Mouse (Mus musculus): ENCODE data around the gene Dysf. TPM values are rescaled to one million over a fixed set of nuclear protein-coding genes. Genes with fewer than 3 reads are reported as not detected.

Dysf gene
- polyA plus RNA-seq, 1 experiment from 2014 or later = 16.8 TPM

DNA sequence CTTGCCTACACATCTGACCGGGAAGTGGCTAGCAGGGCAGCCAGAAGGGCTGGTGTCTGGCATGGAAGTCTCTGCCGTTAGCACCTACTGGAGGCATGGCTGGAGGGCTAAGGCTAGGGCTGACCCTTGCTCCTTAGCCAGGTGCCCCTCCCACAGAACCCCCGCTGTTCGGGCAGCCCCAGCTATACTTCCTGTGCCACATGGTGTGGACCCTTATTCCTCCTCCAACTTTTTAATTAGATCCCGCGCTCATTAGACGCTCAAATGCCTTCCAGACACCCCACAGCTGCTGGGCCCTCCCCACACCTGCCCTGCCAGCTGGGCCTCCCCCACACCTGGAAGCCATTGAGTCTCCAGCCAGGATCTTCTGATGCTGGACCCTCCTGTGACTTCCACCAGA, 221.3 kb downstream of the Dysf start:
- no peaks in the 10 kb centered on the region for H3K4me1 ChIP-seq (ENCODE audit: insufficient read depth, low read length)
- H3K27me3 ChIP-seq (ENCODE audit: insufficient read depth, low read length) = no peaks in the 10 kb centered on the region
- ATAC-seq (ENCODE audit: low FRiP score, low TSS enrichment) = no peak; the same call in 1 of the 2 replicates
- H3K9ac ChIP-seq (replicated peaks; ENCODE audit: low read length) = no peak overlapping the region
- H3K4me2 ChIP-seq (replicated peaks; ENCODE audit: low read depth, low read length) = no peak overlapping the region
- 33% methylated on average over 7 of the region's 7 CpGs for WGBS
- no peaks in the 10 kb centered on the region for H3K9me3 ChIP-seq (ENCODE audit: low read length)
- no peak overlapping the region for H3K27ac ChIP-seq (ENCODE audit: low read length)
- H3K36me3 ChIP-seq (ENCODE audit: insufficient read depth, low read length) = no peaks in the 10 kb centered on the region
- H3K4me3 ChIP-seq (ENCODE audit: low read length) = no peak overlapping the region

DNA sequence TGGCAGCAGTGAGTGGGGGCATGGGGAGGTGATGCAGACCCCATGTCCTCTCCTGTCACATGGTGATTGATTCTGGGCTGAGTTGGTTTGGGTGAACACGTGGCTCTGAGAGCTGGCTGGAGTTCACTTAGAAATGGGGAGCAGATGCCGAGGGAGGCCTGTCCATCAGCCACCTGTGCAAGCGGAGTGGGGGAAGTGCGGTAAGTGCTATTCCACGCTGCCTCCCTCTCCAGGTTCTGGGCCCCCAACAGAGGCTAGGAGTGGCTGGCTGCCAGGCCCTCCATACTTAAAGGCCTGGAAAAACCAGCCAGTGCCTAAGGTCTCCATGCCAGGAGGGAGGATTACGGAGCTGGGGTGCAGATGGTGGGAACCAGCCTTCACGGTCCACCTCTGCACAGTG, 222.7 kb downstream of the Dysf start:
- Histone ChIP-seq H3K27ac (ENCODE audit: low read length) (no peak overlapping the region), H3K4me1 (ENCODE audit: insufficient read depth, low read length) (no peaks in the 10 kb centered on the region), H3K36me3 (ENCODE audit: insufficient read depth, low read length) (no peaks in the 10 kb centered on the region), H3K9ac (replicated peaks; ENCODE audit: low read length) (no peak overlapping the region), H3K9me3 (ENCODE audit: low read length) (no peaks in the 10 kb centered on the region), H3K4me2 (replicated peaks; ENCODE audit: low read depth, low read length) (no peak overlapping the region), H3K4me3 (ENCODE audit: low read length) (no peak overlapping the region), H3K27me3 (ENCODE audit: insufficient read depth, low read length) (no peaks in the 10 kb centered on the region)
- WGBS = 65% methylated on average over 7 of the region's 7 CpGs
- no peak for ATAC-seq (ENCODE audit: low FRiP score, low TSS enrichment)

DNA sequence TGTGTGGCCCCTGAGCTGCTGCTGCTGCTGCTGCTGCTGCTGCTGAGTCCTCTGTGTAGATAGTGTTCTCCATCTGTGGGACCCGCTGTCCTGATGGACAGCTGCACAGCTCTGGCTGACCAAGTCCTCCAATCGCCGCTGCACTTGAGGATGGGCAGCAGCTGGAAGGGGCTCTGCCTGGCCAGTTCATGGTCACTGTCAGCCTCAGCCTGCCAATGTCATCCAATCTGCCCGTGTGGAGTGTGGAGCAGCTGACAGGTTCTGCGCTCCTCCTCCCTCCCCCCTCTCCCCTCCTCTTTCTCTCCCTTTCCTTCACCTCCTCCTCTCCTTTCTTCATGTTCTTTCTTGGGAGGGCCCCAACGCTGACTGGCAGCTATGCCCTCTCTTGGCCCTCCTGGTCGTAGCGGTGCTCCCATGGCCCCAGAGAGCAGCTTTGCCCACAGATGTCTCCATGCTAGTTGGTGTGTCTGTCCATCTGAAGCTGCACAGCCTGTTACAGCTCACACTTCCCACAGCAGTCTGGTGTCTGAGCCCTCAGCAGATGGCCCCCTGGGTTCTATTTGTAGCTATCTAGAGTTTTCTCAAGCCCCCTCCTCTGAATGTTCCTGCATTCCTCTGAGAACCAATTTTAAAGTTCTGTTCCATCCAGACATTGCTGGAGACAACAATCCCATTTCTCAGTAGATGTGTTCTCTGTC, 223.8 kb downstream of the Dysf start:
- H3K9me3 ChIP-seq (ENCODE audit: low read length) = no peaks in the 10 kb centered on the region
- no peak; the same call in 1 of the 2 replicates for ATAC-seq (ENCODE audit: low FRiP score, low TSS enrichment)
- no peak overlapping the region for H3K4me3 ChIP-seq (ENCODE audit: low read length)
- H3K4me1 ChIP-seq (ENCODE audit: insufficient read depth, low read length) = no peaks in the 10 kb centered on the region
- H3K27me3 ChIP-seq (ENCODE audit: insufficient read depth, low read length) = no peaks in the 10 kb centered on the region
- H3K4me2 ChIP-seq (replicated peaks; ENCODE audit: low read depth, low read length) = no peak overlapping the region
- 42% methylated on average over 8 of the region's 8 CpGs for WGBS
- H3K9ac ChIP-seq (replicated peaks; ENCODE audit: low read length) = no peak overlapping the region
- no peaks in the 10 kb centered on the region for H3K36me3 ChIP-seq (ENCODE audit: insufficient read depth, low read length)
- no peak overlapping the region for H3K27ac ChIP-seq (ENCODE audit: low read length)

DNA sequence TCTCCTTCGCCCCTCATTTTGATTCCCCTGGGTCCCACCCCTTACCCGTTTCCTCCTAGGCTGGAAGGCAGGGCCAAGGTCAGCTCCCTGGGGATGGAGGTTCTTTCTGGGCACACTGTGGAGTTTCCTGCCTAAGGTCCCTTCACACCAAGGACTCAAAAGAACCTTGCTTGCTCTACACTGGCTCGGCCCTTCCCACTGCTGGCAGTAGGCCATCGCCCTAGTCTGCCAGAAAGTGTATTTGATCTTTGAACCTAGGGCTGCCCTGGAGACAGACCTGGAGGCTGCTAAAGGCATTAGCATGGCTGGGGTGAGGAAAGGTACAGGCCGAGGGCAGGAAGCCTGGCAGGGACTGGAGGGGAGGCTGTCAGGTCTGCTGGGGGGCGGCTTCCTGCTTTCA, 225.4 kb downstream of the Dysf start:
- Histone ChIP-seq H3K36me3 (ENCODE audit: insufficient read depth, low read length) (no peaks in the 10 kb centered on the region), H3K4me2 (replicated peaks; ENCODE audit: low read depth, low read length) (no peak overlapping the region), H3K4me1 (ENCODE audit: insufficient read depth, low read length) (no peaks in the 10 kb centered on the region), H3K9me3 (ENCODE audit: low read length) (no peaks in the 10 kb centered on the region), H3K9ac (replicated peaks; ENCODE audit: low read length) (no peak overlapping the region), H3K27ac (ENCODE audit: low read length) (no peak overlapping the region), H3K4me3 (ENCODE audit: low read length) (no peak overlapping the region), H3K27me3 (ENCODE audit: insufficient read depth, low read length) (no peaks in the 10 kb centered on the region)
- WGBS = 51% methylated on average over 6 of the region's 6 CpGs
- ATAC-seq (ENCODE audit: low FRiP score, low TSS enrichment) = no peak

DNA sequence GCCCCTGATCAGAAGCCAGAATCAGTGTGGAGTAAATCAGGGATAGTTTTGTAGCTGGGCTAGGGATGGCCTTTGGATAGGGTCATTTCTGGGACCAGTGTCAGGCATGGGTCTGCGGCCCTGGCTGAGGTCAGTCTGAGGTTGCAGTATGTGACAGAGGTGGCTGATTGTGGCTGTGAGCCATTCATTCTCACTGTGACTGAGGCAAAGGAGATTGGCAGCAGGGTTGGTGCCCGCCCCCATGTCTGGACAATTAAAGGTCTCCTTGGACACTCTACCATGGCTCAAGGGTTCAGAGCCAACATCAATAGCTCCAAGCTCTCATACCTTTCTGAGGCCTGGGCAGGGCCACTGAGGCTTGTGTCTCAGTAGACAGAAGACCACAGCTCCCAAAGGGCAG, 227.0 kb downstream of the Dysf start:
- 95% methylated on average over 2 of the region's 2 CpGs for WGBS
- H3K9ac ChIP-seq (replicated peaks; ENCODE audit: low read length) = no peak overlapping the region
- ATAC-seq (ENCODE audit: low FRiP score, low TSS enrichment) = no peak
- no peaks in the 10 kb centered on the region for H3K9me3 ChIP-seq (ENCODE audit: low read length)
- H3K27me3 ChIP-seq (ENCODE audit: insufficient read depth, low read length) = no peaks in the 10 kb centered on the region
- no peak overlapping the region for H3K4me3 ChIP-seq (ENCODE audit: low read length)
- H3K27ac ChIP-seq (ENCODE audit: low read length) = no peak overlapping the region
- H3K4me2 ChIP-seq (replicated peaks; ENCODE audit: low read depth, low read length) = no peak overlapping the region
- H3K4me1 ChIP-seq (ENCODE audit: insufficient read depth, low read length) = no peaks in the 10 kb centered on the region
- no peaks in the 10 kb centered on the region for H3K36me3 ChIP-seq (ENCODE audit: insufficient read depth, low read length)

DNA sequence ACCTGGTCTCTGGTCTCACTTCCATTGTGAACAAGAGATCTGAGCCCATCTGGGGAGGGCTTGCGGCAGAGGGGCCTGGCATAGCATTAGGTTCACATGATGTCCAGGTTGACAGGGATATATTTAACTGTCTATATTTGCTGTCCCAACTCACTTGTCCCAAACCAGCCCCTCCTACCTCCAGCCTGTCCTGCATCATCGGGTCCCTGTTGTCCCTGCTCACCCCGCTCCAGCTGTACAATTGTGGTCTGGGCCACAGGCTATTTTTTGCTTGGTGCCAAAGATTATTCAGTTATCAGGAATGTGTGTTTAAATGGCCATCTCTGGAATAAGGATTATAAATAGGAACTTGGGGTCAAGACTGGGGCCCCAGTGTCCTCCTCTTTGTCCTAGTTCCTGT, 235.0 kb downstream of the Dysf start:
- Histone ChIP-seq H3K36me3 (ENCODE audit: insufficient read depth, low read length) (no peaks in the 10 kb centered on the region), H3K27me3 (ENCODE audit: insufficient read depth, low read length) (no peaks in the 10 kb centered on the region), H3K4me2 (replicated peaks; ENCODE audit: low read depth, low read length) (no peak overlapping the region), H3K9me3 (ENCODE audit: low read length) (no peaks in the 10 kb centered on the region), H3K27ac (ENCODE audit: low read length) (no peak overlapping the region), H3K4me3 (ENCODE audit: low read length) (no peak overlapping the region), H3K4me1 (ENCODE audit: insufficient read depth, low read length) (no peaks in the 10 kb centered on the region), H3K9ac (replicated peaks; ENCODE audit: low read length) (no peak overlapping the region)
- 96% methylated on average over 3 of the region's 3 CpGs for WGBS
- ATAC-seq (ENCODE audit: low FRiP score, low TSS enrichment) = no peak

DNA sequence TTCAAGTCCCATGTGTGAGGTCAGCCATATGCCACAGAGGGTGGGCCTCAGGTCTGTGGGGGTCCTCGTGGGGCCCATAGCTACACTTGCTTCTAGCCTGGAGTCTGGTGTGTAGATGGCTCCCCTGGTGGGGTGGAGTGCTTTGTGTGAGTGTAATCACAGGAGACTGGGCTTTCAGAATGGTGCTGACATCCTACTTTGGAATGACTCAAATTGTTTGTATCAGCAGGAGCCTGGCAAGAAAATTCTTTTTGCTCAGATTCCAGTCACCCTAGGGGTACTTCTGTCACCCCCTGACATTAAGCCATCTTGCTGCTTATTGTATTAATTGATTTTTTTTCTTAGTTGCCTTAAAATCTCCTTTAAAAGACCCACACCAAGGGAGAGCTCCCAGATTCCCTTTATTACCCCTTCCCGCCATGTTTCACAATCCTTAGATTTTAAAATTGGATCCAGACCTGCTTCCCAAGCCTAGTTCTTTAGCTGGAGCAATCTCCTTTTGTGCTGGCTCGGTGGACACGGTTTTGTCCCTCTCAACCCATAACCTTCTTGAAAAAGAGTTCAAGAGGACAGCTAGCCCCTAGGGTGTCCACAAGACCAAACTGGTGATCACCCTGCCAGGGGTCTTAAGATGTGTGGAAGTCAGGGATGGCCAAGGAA, 237.8 kb downstream of the Dysf start:
- H3K4me3 ChIP-seq (ENCODE audit: low read length) = no peak overlapping the region
- H3K4me1 ChIP-seq (ENCODE audit: insufficient read depth, low read length) = no peaks in the 10 kb centered on the region
- no peak overlapping the region for H3K9ac ChIP-seq (replicated peaks; ENCODE audit: low read length)
- H3K27me3 ChIP-seq (ENCODE audit: insufficient read depth, low read length) = no peaks in the 10 kb centered on the region
- ATAC-seq (ENCODE audit: low FRiP score, low TSS enrichment) = no peak
- WGBS = 78% methylated on average over 4 of the region's 4 CpGs
- H3K36me3 ChIP-seq (ENCODE audit: insufficient read depth, low read length) = no peaks in the 10 kb centered on the region
- H3K9me3 ChIP-seq (ENCODE audit: low read length) = no peaks in the 10 kb centered on the region
- no peak overlapping the region for H3K27ac ChIP-seq (ENCODE audit: low read length)
- no peak overlapping the region for H3K4me2 ChIP-seq (replicated peaks; ENCODE audit: low read depth, low read length)

DNA sequence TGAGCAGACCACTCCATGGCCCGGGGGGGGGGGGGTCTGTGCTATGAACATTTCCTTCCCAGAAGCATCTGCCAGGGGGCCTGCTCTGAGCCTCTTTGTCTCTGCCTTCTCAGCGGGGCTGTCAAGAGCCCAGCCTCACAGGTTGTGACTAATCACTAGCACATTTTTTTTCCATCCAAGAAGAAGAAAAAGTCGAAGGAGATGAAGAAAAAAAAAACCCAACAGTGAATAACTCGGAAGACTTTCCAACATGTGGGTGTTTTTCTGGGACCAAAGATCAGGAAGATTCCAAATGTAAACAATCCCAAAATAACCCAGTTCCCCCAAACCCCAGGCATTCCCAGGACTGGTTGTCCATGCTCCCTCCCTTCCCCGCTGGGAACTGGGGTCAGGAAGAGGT, 238.6 kb downstream of the Dysf start:
- H3K9me3 ChIP-seq (ENCODE audit: low read length) = no peaks in the 10 kb centered on the region
- no peak for ATAC-seq (ENCODE audit: low FRiP score, low TSS enrichment)
- H3K4me2 ChIP-seq (replicated peaks; ENCODE audit: low read depth, low read length) = no peak overlapping the region
- no peak overlapping the region for H3K27ac ChIP-seq (ENCODE audit: low read length)
- 61% methylated on average over 5 of the region's 5 CpGs for WGBS
- H3K4me3 ChIP-seq (ENCODE audit: low read length) = no peak overlapping the region
- no peaks in the 10 kb centered on the region for H3K36me3 ChIP-seq (ENCODE audit: insufficient read depth, low read length)
- H3K9ac ChIP-seq (replicated peaks; ENCODE audit: low read length) = no peak overlapping the region
- no peaks in the 10 kb centered on the region for H3K4me1 ChIP-seq (ENCODE audit: insufficient read depth, low read length)
- H3K27me3 ChIP-seq (ENCODE audit: insufficient read depth, low read length) = no peaks in the 10 kb centered on the region
